Mouse (Mus musculus): ENCODE results near the gene Rspo3.

- no peak for TF ChIP-seq CTCF (conservative IDR thresholded peaks at IDR 0.05; ENCODE audit: low read length)
- TF ChIP-seq NANOG (IDR thresholded peaks at IDR 0.05; ENCODE audit: borderline replicate concordance, low read length), result no peak
These were observed 3.1 kb upstream of the Rspo3 start for GRCm38 (mm10) chr10:29538791-29539190.
